Mouse (Mus musculus): ENCODE results near the gene Olfr1098.

The Olfr1098 gene

GRCm38 (mm10) chr2:86924445-86924844 lies at the start of gene Olfr1098:
Gene Olfr1098 (minus strand): TSS chr2:86924545.
- no peak for DNase-seq

DNA sequence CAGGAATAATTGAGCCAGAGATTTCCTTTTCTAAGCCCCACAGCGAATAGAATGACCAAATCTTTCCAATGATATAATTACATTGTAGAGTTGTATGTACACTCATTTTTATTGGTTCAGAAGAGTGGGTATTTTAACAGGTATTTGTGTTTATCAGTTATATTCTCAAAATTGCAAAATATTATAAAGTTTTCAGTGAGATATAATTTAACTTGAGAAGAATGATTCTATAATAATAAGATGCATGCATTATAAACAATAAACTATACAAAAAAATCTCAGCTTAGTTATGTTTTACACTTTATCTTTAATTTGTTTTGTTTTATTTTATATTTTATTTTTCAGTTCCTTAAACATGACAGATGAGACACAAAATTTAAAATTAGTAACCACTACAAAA lies 36.2 kb upstream of the Olfr1098 start, which contains the start of gene Olfr1099:
Gene Olfr1099 (minus strand): TSS at position 101 of the 400 bp plus-strand sequence.
- DNase-seq, result no peak

- no peak for DNase-seq
Observed at GRCm38 (mm10) chr2:86926557-86926956, 2.2 kb upstream of the Olfr1098 start.

GRCm38 (mm10) chr2:86905647-86906046 lies 18.7 kb downstream of the Olfr1098 start:
- DNase-seq, result no peak

- no peak for DNase-seq
Observed at GRCm38 (mm10) chr2:86892116-86892515, 32.2 kb downstream of the Olfr1098 start, which contains the start of gene Olfr1097. Gene Olfr1097 (minus strand): TSS chr2:86892216.

DNA sequence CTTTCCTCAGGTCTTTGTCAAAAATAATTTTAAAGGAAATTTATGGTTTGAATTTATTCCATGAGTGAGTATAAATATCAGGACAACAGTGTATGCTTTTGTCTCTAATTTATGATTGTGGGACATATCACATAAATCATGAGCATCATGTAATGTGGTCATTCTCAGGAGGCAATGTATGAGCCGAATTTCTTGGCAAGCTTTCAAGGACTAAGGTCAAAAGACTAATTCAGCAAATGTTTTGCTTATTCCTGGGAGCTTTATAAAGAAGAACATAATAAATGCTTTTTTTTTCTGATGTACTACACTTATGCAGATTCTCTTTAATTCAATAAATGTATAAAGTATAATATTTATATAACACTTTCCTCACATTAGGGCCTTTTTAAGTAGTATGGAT lies 49.6 kb downstream of the Olfr1098 start, which contains the start of gene Gm13723:
Gene Gm13723 (minus strand): TSS at position 101 of the 400 bp plus-strand sequence.
- DNase-seq, result no peak

Data from lung, adult 18-20 months (tissue).